Mouse (Mus musculus): ENCODE results near the gene Taf11. TPM values are rescaled to one million over a fixed set of nuclear protein-coding genes. Genes with fewer than 3 reads are reported as not detected.

Taf11 gene
- total RNA-seq, 2 experiments from 2014 or later = 16.5 to 17.7 TPM

GRCm38 (mm10) chr17:27859131-27859530, 50.5 kb downstream of the Taf11 start:
- DNase-seq = no peak
- intact Hi-C loops (cut with DNase I; ENCODE audit: low total_unique reads) = no loop called here

- DNase-seq = no peak
- intact Hi-C loops (cut with DNase I; ENCODE audit: low total_unique reads) = no loop called here
These were observed 51.8 kb downstream of the Taf11 start for GRCm38 (mm10) chr17:27857649-27858475.

GRCm38 (mm10) chr17:27856798-27857648, 52.6 kb downstream of the Taf11 start:
- peak; percentile 58 for DNase-seq
- intact Hi-C loops (cut with DNase I; ENCODE audit: low total_unique reads) = no loop called here

- DNase-seq = peak; percentile 86
- intact Hi-C loops (cut with DNase I; ENCODE audit: low total_unique reads) = no loop called here
These were observed 53.3 kb downstream of the Taf11 start, which contains the start of gene Uhrf1bp1 for GRCm38 (mm10) chr17:27856265-27856797. Gene Uhrf1bp1, plus strand, starts transcription at chr17:27856441.

Other genes with a start within 250 kb of the Taf11 start
- gene Spdef, start 180.9 kb downstream of the Taf11 start, total RNA-seq (2021) = under 1 TPM; 0.33 to 0.47 TPM
- 10 to 100 TPM; 79.7 to 85.1 TPM for gene D17Wsu92e, start 89.2 kb downstream of the Taf11 start, total RNA-seq (2021)
- gene Snrpc, start 71.7 kb downstream of the Taf11 start, total RNA-seq (2021) = 10 to 100 TPM; 79.1 to 81.2 TPM
- gene Uhrf1bp1, start 53.4 kb downstream of the Taf11 start, total RNA-seq (2021) = 10 to 100 TPM; 15.8 to 16.6 TPM
- 10 to 100 TPM; 13.9 to 14.6 TPM for gene Anks1, start 538 bp downstream of the Taf11 start, total RNA-seq (2021)
- gene Tcp11, start 170.8 kb upstream of the Taf11 start, total RNA-seq (2021) = not detected
- under 1 TPM; 0.20 to 0.62 TPM for gene Scube3, start 232.3 kb upstream of the Taf11 start, total RNA-seq (2021)

Data from gastrocnemius, postnatal 14 days (tissue).